ENCODE assay signal across 27 mouse cellular contexts in genomic region chr3:50665316-50665715, GRCm38 (mm10).
DNase-seq lines count a peak whose midpoint lies in the region; ATAC-seq and TF ChIP-seq lines count a peak whose summit lies in the region.
"Had no signal": no experiment of that assay in that cellular context is flagged by ENCODE, and none has a peak within 500 bp of the region (broad histone marks: within the 10 kb centered on the region; RNA-seq: fewer than 3 reads in every experiment).

No protein-coding gene starts in this region.

- no peaks in the 10 kb centered on the region for H3K4me1 ChIP-seq in lung, embryonic 16.5 days (replicated peaks; ENCODE audit: control insufficient read depth, insufficient read depth, low read length)
- H3K4me1 ChIP-seq in lung, adult 2 months (ENCODE audit: control insufficient read depth, insufficient read depth, low read length) = no peaks in the 10 kb centered on the region
- H3K4me1 ChIP-seq: embryonic facial prominence, embryonic 12.5 days; kidney, embryonic 15.5 days; liver, embryonic 15.5 days had no signal

- H3K4me3 ChIP-seq in lung, embryonic 16.5 days (ENCODE audit: low read length) = no peak overlapping the region
- no peak overlapping the region for H3K4me3 ChIP-seq in lung, adult 2 months (replicated peaks; ENCODE audit: extremely low read depth, low read depth, low read length)
- H3K4me3 ChIP-seq: embryonic facial prominence, embryonic 12.5 days; heart, embryonic 15.5 days; kidney, embryonic 15.5 days; liver, embryonic 15.5 days; midbrain, embryonic 10.5 days; midbrain, embryonic 15.5 days had no signal

- H3K9ac ChIP-seq in lung, embryonic 16.5 days (ENCODE audit: low read length) = no peak overlapping the region
- H3K9ac ChIP-seq: embryonic facial prominence, embryonic 12.5 days; heart, embryonic 15.5 days; kidney, embryonic 15.5 days; liver, embryonic 15.5 days; midbrain, embryonic 15.5 days had no signal

- H3K27ac ChIP-seq in lung, embryonic 16.5 days (ENCODE audit: low read length) = no peak overlapping the region
- H3K27ac ChIP-seq: embryonic facial prominence, embryonic 12.5 days; heart, embryonic 15.5 days; kidney, embryonic 15.5 days; liver, embryonic 15.5 days; midbrain, embryonic 10.5 days; midbrain, embryonic 15.5 days; stomach, postnatal 0 days had no signal

- ATAC-seq in frontal cortex, adult (ENCODE audit: low TSS enrichment) = peak; percentile 92
- ATAC-seq in lung, embryonic 16.5 days (ENCODE audit: low read depth) = peak; percentile 34; the same call in 1 of the 2 replicates
- ATAC-seq: CD4-positive, CD25-positive, alpha-beta regulatory T cell, adult 4 months; hindbrain, embryonic 16.5 days; midbrain, embryonic 15.5 days had no signal

- no peak for DNase-seq in frontal cortex, postnatal 25 days (ENCODE audit: low spot score in 2 of 2)
- DNase-seq in lung, adult 2 months = no peak
- DNase-seq in brain, embryonic 14.5 days (ENCODE audit: low read depth) = peak; percentile 47
- DNase-seq in layer of hippocampus, adult 8-10 months (ENCODE audit: low spot score in 2 of 2) = peak; percentile 14 to 16
- DNase-seq in thymus, postnatal 0 days (ENCODE audit: low spot score) = no peak
- DNase-seq in embryo, embryonic 10.5 days (ENCODE audit: low spot score) = no peak
- DNase-seq: adrenal gland, postnatal 36 days; cerebellum, adult 8-10 months; cerebellum, postnatal 36 days; embryo, embryonic 11 days; kidney, adult 18-20 months; kidney, postnatal 36 days; lung, postnatal 14 days; right cerebral cortex, postnatal 4 days; thymus, adult 2 months; thymus, postnatal 4 days had no signal

- WGBS in lung, embryonic 16.5 days = 58% methylated on average over 6 of the region's 6 CpGs
- 64% methylated on average over 6 of the region's 6 CpGs for WGBS in lung, adult 2 months

- no peak for TF ChIP-seq POLR2A in lung, adult 2 months (IDR thresholded peaks at IDR 0.05; ENCODE audit: borderline replicate concordance, extremely low read depth, low read depth, low read length)
- TF ChIP-seq POLR2A in brain, embryonic 14.5 days (IDR thresholded peaks at IDR 0.05; ENCODE audit: borderline replicate concordance, extremely low read depth, insufficient read depth, insufficient read length, poor library complexity, severe bottlenecking) = no peak

- H3K9me3 ChIP-seq in lung, embryonic 16.5 days (ENCODE audit: control insufficient read depth, low read length) = no peaks in the 10 kb centered on the region
- H3K9me3 ChIP-seq: embryonic facial prominence, embryonic 12.5 days; heart, embryonic 15.5 days; kidney, embryonic 15.5 days; liver, embryonic 15.5 days; midbrain, embryonic 10.5 days; midbrain, embryonic 15.5 days had no signal

- no peaks in the 10 kb centered on the region for H3K36me3 ChIP-seq in lung, embryonic 16.5 days (ENCODE audit: control insufficient read depth, insufficient read depth, low read length)
- H3K36me3 ChIP-seq: embryonic facial prominence, embryonic 12.5 days; heart, embryonic 15.5 days; kidney, embryonic 15.5 days; liver, embryonic 15.5 days; midbrain, embryonic 10.5 days; midbrain, embryonic 15.5 days had no signal

- no peak for TF ChIP-seq CTCF in lung, adult 2 months (IDR thresholded peaks at IDR 0.05; ENCODE audit: insufficient read depth, low read length)
- no peak for TF ChIP-seq CTCF in brain, embryonic 14.5 days (IDR thresholded peaks at IDR 0.05; ENCODE audit: borderline replicate concordance, extremely low read depth, insufficient read depth, insufficient read length)

- no peak overlapping the region for H3K4me2 ChIP-seq in lung, embryonic 16.5 days (ENCODE audit: low read depth, low read length)
- H3K4me2 ChIP-seq: embryonic facial prominence, embryonic 12.5 days; heart, embryonic 15.5 days; kidney, embryonic 15.5 days; liver, embryonic 15.5 days; midbrain, embryonic 15.5 days had no signal

- no peaks in the 10 kb centered on the region for H3K27me3 ChIP-seq in lung, embryonic 16.5 days (ENCODE audit: control insufficient read depth, insufficient read depth, low read depth, low read length)
- H3K27me3 ChIP-seq: embryonic facial prominence, embryonic 12.5 days; heart, embryonic 15.5 days; kidney, embryonic 15.5 days; liver, embryonic 15.5 days; midbrain, embryonic 15.5 days had no signal

Comparison
In these comparisons a context has a peak if more than half of its experiments do, and no peak if none do; other contexts are left out.
1. DNase-seq: peak in brain, embryonic 14.5 days (single experiment) and layer of hippocampus, adult 8-10 months (2 of 2); none in frontal cortex, postnatal 25 days (0 of 2), lung, adult 2 months (single experiment), thymus, postnatal 0 days (single experiment) and embryo, embryonic 10.5 days (single experiment).